Mouse (Mus musculus) ES-Bruce4 (cell line): ENCODE results near the gene Pde6c.

Source experiments
- CTCF ChIP-seq: IDR thresholded peaks from one replicate; pipeline ENCODE4 v1.8.1; 2011; ENCODE audit warnings: low read depth, low read length
- POLR2A ChIP-seq: IDR thresholded peaks from one replicate; pipeline ENCODE4 v1.8.1; 2011; ENCODE audit warnings: low read length; ENCODE audit not compliant: insufficient read depth

DNA sequence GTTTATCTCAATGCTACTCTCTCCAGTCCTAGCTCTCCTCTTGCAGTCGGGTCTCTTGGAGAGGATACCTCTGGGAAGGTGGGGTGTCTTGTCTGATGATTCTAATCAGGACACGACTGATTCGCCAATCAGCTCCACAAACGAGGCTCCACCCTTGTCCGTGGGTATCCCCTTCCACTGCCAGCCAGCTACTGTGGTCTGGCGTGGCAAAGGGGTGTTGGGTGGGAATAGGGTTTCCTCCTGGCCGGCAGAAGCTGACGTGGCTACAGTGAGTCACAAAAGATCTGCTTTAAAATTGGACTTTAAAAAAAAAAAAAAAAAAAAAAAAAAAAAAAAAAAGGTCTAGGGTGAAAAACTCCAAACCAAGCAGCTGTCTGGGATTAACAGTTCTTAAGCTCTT, 21.5 kb upstream of the Pde6c start:
- no peak for TF ChIP-seq CTCF
- no peak for TF ChIP-seq POLR2A
